Mouse (Mus musculus) lung, embryonic 14.5 days (tissue): Measurements from ENCODE around the gene Pacs1. TPM values are rescaled to one million over a fixed set of nuclear protein-coding genes. Genes with fewer than 3 reads are reported as not detected.

ENCODE experiments used
- ATAC-seq: fragments of 200-750 bp; cut with Nextera tagmentation; 2 replicates; pipeline ENCODE4 v1.8.0; 2017; ENCODE audit warnings: mild to moderate bottlenecking, moderate TSS enrichment, moderate library complexity; ENCODE audit not compliant: insufficient read depth
- DNase-seq: peaks from one replicate; pipeline ENCODE4 v3.0.0-alpha.2; 2015
- H3K27ac ChIP-seq: fragments of 300-500 bp; sonication (generic); 2 replicates; pipeline ENCODE4 v1.5.1; 2014; ENCODE audit warnings: low read depth, mild to moderate bottlenecking, moderate library complexity
- H3K27me3 ChIP-seq: fragments of 300-500 bp; sonication (generic); 2 replicates; pipeline ENCODE4 v1.6.1; 2014; ENCODE audit warnings: low read length, control low read depth; ENCODE audit not compliant: insufficient read depth
- H3K36me3 ChIP-seq: fragments of 300-500 bp; sonication (generic); 2 replicates; pipeline ENCODE4 v1.6.1; 2014; ENCODE audit warnings: control low read depth; ENCODE audit not compliant: insufficient read depth
- H3K4me1 ChIP-seq: fragments of 300-500 bp; sonication (generic); 2 replicates; pipeline ENCODE4 v1.6.1; 2014; ENCODE audit warnings: antibody characterized with exemption, control low read depth; ENCODE audit not compliant: insufficient read depth
- H3K4me2 ChIP-seq: fragments of 300-500 bp; sonication (generic); 2 replicates; pipeline ENCODE4 v1.6.1; 2014; ENCODE audit warnings: mild to moderate bottlenecking
- H3K4me3 ChIP-seq: fragments of 300-500 bp; sonication (generic); 2 replicates; pipeline ENCODE4 v1.5.1; 2014; ENCODE audit warnings: low read depth, low read length
- H3K9ac ChIP-seq: fragments of 300-500 bp; sonication (generic); 2 replicates; pipeline ENCODE4 v1.6.1; 2014
- H3K9me3 ChIP-seq: fragments of 300-500 bp; sonication (generic); 2 replicates; pipeline ENCODE4 v1.6.1; 2016; ENCODE audit warnings: low read depth, low read length, control low read depth
- CTCF ChIP-seq: IDR thresholded peaks from 2 replicates; pipeline ENCODE4 v1.5.1; 2016; ENCODE audit warnings: antibody characterized with exemption, low read depth
- WGBS: fragments of 180-500 bp; shearing (Covaris S2); extraction: QIAGEN DNeasy Blood & Tissue Kit; methylation state at CpG from one replicate; pipeline ENCODE4 v1.1.7; 2014; 5-methylcytosine and 5-hydroxymethylcytosine counted together
- microRNA-seq: library from miRNA; unstranded; fragments of <30 nt; microRNA quantifications from one replicate; pipeline ENCODE4, GENCODE M21; 2016; ENCODE audit warnings: borderline number of aligned reads
- polyA plus RNA-seq: library from polyadenylated mRNA; unstranded; fragments of >200 nt; fragmentation: Nextera tagmentation; extraction: Ambion mirVana; gene quantifications from 2 replicates; pipeline ENCODE4 v1.2.1, GENCODE M21; 2014

The Pacs1 gene
- polyA plus RNA-seq, 1 experiment from 2014 or later, result 31.8 TPM

DNA sequence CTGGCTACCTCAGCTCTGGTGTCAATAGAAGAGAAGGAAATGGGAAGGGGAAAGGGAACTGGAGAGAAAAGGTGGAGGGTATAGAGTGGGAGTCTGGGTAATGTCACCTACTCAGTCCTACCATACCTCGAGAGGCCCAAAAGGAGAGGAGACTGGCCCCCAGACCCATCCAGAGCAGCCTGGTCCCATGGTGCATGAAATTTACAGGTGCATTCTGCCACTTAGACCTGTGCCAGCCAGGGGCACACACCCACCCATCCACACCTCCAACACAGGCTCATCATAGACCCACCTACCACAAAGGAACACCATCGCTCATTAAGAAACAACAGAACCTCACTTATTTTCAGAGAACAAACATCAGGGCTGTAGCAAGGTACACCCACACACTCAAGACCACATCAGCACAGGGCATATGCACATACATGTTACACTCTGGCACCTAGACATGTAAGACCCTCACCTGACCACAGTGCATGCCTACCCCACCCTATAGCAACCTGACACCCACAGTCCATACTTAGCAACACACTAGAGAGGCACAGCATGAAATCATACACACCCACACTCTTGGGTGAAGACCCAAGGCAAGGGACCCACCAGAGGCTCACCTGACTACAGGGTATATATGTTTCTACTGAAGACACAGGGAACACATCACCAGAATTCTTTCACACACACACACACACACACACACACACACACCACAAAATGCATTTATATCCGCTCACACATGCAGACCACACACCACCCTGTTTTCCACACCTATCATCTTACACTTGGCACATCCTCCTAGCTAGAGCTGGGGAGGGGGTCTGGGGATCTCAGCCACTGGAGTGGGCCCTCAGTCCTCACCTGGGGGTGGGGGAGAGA lies 188.7 kb downstream of the Pacs1 start:
- H3K27me3 ChIP-seq, result peaks cover 58% of the 10 kb centered on the region
- TF ChIP-seq CTCF, result no peak
- DNase-seq (no peak), ATAC-seq (no peak)
- no peak overlapping the region for H3K9ac ChIP-seq
- H3K27ac ChIP-seq, result no peak overlapping the region
- WGBS, result 54% methylated on average over 3 of the region's 3 CpGs
- no peaks in the 10 kb centered on the region for H3K9me3 ChIP-seq
- peaks cover 6% of the 10 kb centered on the region; the same call in 1 of the 2 replicates for H3K4me1 ChIP-seq
- no peak overlapping the region for H3K4me3 ChIP-seq
- H3K36me3 ChIP-seq, result no peaks in the 10 kb centered on the region
- no peak overlapping the region for H3K4me2 ChIP-seq

Small RNAs within 50 kb of the gene (microRNA-seq; reads per million reads assigned to microRNA genes)
- gene Gm27468, result not detected

Other genes with a start within 250 kb of the Pacs1 start
- 3.1 and 3.4 TPM in 2 replicates for gene Slc29a2, start 249.3 kb downstream of the Pacs1 start, polyA plus RNA-seq
- gene B4gat1, start 234.3 kb downstream of the Pacs1 start, polyA plus RNA-seq, result 45.8 and 47.9 TPM in 2 replicates
- 1.3 and 1.8 TPM in 2 replicates for gene AC124502.3, start 234.2 kb downstream of the Pacs1 start, polyA plus RNA-seq
- gene Brms1, start 231.8 kb downstream of the Pacs1 start, polyA plus RNA-seq, result 43.4 and 48.0 TPM in 2 replicates
- 4.0 and 5.9 TPM in 2 replicates for gene Rin1, start 222.6 kb downstream of the Pacs1 start, polyA plus RNA-seq
- 105 and 110 TPM in 2 replicates for gene Cd248, start 205.0 kb downstream of the Pacs1 start, polyA plus RNA-seq
- 3.1 and 4.4 TPM in 2 replicates for gene Tmem151a, start 187.6 kb downstream of the Pacs1 start, polyA plus RNA-seq
- 99.2 and 105 TPM in 2 replicates for gene Yif1a, start 184.6 kb downstream of the Pacs1 start, polyA plus RNA-seq
- 14.8 and 15.3 TPM in 2 replicates for gene Cnih2, start 174.6 kb downstream of the Pacs1 start, polyA plus RNA-seq
- 278 and 289 TPM in 2 replicates for gene Rab1b, start 166.0 kb downstream of the Pacs1 start, polyA plus RNA-seq
- 20.4 and 24.8 TPM in 2 replicates for gene Klc2, start 154.6 kb downstream of the Pacs1 start, polyA plus RNA-seq
- 334 and 368 TPM in 2 replicates for gene Sf3b2, start 22.3 kb upstream of the Pacs1 start, polyA plus RNA-seq
- 2.2 and 2.9 TPM in 2 replicates for gene Gal3st3, start 25.2 kb upstream of the Pacs1 start, polyA plus RNA-seq
- gene Catsper1, start 62.6 kb upstream of the Pacs1 start, polyA plus RNA-seq, result not detected in 2 replicates
- gene Cst6, start 76.5 kb upstream of the Pacs1 start, polyA plus RNA-seq, result 0.41 TPM in 1 of 2 replicates, not detected in the other
- gene Eif1ad, start 93.6 kb upstream of the Pacs1 start, polyA plus RNA-seq, result 59.1 and 71.1 TPM in 2 replicates
- 515 and 542 TPM in 2 replicates for gene Banf1, start 94.0 kb upstream of the Pacs1 start, polyA plus RNA-seq
- gene Sart1, start 115.6 kb upstream of the Pacs1 start, polyA plus RNA-seq, result 72.0 and 73.8 TPM in 2 replicates
- gene Tsga10ip, start 129.4 kb upstream of the Pacs1 start, polyA plus RNA-seq, result 0.64 TPM in 1 of 2 replicates, not detected in the other
- gene Drap1, start 151.9 kb upstream of the Pacs1 start, polyA plus RNA-seq, result 204 and 217 TPM in 2 replicates
- 40.8 and 42.7 TPM in 2 replicates for gene AI837181, start 152.0 kb upstream of the Pacs1 start, polyA plus RNA-seq
- not detected in 2 replicates for gene Fosl1, start 174.4 kb upstream of the Pacs1 start, polyA plus RNA-seq
- gene Ccdc85b, start 184.8 kb upstream of the Pacs1 start, polyA plus RNA-seq, result 9.0 and 10.0 TPM in 2 replicates
- gene Fibp, start 187.5 kb upstream of the Pacs1 start, polyA plus RNA-seq, result 101 and 104 TPM in 2 replicates
- 1.0 and 1.8 TPM in 2 replicates for gene Ctsw, start 195.4 kb upstream of the Pacs1 start, polyA plus RNA-seq
- 178 and 192 TPM in 2 replicates for gene Efemp2, start 200.8 kb upstream of the Pacs1 start, polyA plus RNA-seq
- gene Mus81, start 215.3 kb upstream of the Pacs1 start, polyA plus RNA-seq, result 39.8 and 42.6 TPM in 2 replicates
- 3,236 and 3,318 TPM in 2 replicates for gene Cfl1, start 217.3 kb upstream of the Pacs1 start, polyA plus RNA-seq
- gene 1700020D05Rik, start 230.7 kb upstream of the Pacs1 start, polyA plus RNA-seq, result 0.18 TPM in 1 of 2 replicates, not detected in the other
- gene Snx32, start 237.4 kb upstream of the Pacs1 start, polyA plus RNA-seq, result 6.0 and 6.7 TPM in 2 replicates